Mouse (Mus musculus) right cerebral cortex, postnatal 36 days (tissue): ENCODE data around the gene Med22.
A peak's percentile ranks its signal among the peaks of the same experiment; 100 is the strongest.

Source experiments
- DNase-seq, 2 experiments: peaks; one replicate each; pipeline ENCODE4 v3.0.0; 2022; ENCODE audit warnings: low spot score in 2 of 2, mixed read lengths in 1 of 2

The Med22 gene

GRCm38 (mm10) chr2:26910124-26910993 lies at the start of gene Med22, which contains the start of gene Rpl7a:
TSS of gene Med22 (minus strand) at chr2:26910677.
TSS of gene Rpl7a (plus strand) at chr2:26910764.
- DNase-seq = peak; percentile 98 to 99

DNA sequence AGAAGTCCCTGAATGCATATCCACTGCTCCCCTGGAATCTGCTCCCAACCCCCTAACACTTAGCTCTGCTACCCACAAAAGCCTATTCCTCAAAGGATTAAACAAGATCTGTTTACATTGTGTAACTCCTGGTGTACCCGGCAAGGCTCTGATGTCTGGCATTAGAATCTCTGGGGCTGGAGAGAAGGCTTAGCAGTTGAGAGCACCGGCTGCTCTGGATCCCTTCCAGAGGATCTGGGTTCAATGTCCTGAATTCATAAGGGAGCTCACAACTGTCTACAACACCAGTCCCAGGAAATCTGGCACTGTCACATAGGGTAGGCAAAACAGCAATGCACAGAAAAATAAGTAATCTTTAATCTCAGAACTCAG lies 47.0 kb upstream of the Med22 start:
- no peak for DNase-seq

GRCm38 (mm10) chr2:26956811-26957487 lies 46.5 kb upstream of the Med22 start:
- no peak for DNase-seq

DNA sequence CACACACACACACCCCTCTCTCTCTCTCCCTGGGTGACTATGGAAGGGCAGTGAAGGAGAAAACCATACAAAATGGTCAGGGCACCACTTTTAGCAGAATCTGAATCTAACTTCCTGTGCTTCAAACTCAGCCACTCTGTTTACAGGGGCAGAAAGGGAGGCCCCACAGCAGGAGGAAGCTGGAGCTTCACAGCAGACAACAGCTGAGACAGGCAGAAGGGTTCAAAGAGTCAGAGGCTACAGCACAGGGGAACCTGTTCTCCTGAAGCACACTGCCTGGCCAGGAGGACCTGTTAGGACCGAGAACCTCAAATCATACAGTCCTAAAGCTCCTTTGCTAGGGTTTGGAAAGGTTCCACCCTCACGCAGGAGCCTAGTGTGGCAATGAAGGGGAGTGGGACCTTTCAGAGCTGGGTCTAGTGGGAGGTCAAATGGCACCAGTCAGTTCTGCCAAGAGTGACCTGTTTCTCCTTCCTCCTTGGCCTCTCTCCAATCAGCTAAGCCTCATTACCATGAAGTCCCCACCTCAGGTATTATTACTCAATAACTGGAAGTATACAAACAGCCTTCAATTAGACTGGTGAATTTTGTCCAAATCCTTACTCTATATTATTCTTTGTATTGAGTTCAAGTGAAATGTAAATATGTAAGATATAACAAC lies 44.4 kb upstream of the Med22 start:
- no peak for DNase-seq

- no peak for DNase-seq
Measured at GRCm38 (mm10) chr2:26952866-26953265, 42.4 kb upstream of the Med22 start.

GRCm38 (mm10) chr2:26952193-26952592 lies 41.7 kb upstream of the Med22 start:
- DNase-seq = no peak

GRCm38 (mm10) chr2:26951346-26951905 lies 40.9 kb upstream of the Med22 start:
- no peak for DNase-seq

DNA sequence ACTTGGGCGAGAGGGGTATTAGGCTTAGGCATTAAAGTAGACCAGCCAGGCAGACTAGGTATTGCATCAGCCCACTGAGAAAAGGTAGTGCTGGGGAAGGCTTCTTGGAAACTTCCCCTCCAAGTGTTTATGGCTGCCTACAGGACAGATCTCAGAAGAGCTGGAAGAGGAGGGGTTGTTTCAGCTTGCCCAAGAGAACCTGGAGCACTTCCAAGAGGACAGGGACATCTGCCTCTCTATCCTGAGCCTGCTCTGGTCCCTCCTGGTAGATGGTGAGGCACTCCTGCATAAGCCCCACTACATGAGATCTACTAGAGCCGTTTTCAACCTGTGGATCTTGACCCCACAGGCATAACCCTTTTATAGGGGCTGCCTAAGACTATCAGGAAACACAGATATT lies 39.9 kb upstream of the Med22 start:
- DNase-seq = no peak

DNA sequence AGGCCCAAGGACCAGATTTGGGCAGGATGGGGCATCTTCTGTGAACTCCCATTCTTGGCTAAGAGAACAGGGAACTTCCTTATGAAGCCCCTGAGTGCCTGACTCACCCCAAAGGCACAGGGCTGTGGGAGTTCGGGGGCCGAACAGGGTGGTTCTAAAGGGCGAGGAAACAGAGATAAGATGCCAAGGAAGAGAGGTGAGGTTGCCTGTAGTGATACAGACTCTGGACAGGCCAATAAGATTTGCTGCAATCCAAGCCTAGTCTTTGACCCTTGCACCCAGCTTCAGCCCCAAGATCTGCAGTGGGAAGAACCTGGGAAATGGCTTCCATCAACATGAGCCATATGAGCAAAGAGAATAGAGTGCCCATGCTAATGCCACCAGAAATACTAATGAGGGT lies 32.8 kb upstream of the Med22 start:
- DNase-seq = no peak

DNA sequence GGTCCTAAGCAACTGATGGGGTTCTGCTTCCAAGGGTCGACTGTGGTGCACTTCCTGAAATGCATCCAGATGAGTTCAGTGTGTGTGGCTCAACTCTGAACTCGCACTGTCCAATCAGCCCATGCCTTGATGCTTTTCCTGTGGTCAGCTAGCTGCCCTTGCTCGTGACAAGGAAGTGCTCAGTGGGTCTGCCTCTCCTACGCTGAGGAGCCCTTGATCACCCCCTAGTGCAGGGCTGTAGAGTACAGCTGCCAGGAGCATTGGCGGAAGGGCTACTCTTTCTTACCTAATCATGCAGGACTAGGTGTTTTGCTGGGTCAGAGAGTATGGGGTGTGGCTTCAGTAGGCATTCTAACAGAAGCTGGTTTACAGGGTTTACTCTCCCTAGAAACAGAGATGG lies 31.1 kb upstream of the Med22 start:
- no peak for DNase-seq

GRCm38 (mm10) chr2:26936425-26936824 lies 25.9 kb upstream of the Med22 start:
- no peak for DNase-seq

GRCm38 (mm10) chr2:26935286-26935685 lies 24.8 kb upstream of the Med22 start:
- DNase-seq = no peak

DNA sequence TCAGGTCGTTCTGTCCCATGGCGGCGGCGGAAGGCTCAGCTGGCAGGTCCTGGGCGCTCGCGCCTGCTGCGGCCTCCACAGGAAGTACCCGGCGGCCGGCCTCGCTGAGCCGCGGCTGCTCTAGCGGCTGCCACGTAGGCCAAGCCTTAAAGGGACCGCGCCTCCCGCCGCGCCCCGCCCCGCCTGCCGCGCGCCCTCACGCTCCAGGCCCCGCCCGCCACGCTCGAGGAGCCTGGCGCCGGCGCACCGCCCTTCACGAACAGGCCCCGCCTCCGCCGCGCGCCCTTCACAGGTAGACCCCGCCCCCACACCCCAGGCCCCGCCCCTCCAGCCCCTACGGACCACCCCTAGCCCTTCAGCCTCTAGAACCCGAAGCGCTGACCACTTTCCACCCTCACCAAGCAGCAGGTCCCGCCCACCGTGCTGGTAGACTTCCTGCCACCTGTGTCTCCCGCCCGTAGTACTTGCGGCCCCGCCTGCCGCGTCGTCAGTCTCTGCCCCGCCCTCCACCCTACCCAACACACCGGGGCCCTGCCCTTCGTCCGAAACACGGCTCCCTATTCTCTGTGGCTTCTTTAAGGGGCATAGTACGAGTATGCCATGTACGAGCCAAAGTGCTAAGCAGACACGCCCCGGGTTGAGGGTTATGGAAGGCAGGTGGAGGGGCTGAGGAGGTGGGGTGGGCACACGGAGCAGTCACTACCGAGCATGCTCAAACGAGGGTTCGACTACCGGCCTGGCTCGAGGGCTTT lies 23.0 kb upstream of the Med22 start, which contains the start of the genes Surf4 and Stkld1:
Gene Surf4, minus strand, starts transcription at position 625 of the 752 bp plus-strand sequence.
Gene Stkld1, plus strand, starts transcription at position 744 of the 752 bp plus-strand sequence.
- peak; percentile 88 to 92 for DNase-seq

GRCm38 (mm10) chr2:26932473-26933303 lies 22.2 kb upstream of the Med22 start:
- DNase-seq = no peak

DNA sequence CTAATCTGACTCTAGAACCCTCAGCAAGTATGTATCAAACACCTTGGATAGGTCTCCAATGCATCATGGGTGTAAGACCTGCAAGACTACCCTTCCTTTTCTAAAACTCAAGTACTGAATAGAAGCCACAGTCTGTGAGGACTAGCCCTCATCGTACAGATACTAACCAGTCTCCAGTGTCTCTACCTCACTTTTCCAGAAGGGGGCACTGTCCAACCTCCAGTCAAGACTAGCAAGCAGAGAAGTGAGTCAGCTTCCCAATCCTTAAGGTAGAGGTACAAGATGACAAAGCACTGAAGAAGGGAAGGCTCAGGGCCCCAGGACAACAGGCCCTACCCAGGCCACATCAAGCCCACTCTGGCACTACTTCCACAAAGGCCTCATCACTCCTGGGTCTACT lies 19.9 kb upstream of the Med22 start:
- peak in 1 of 2 experiments; percentile 58 for DNase-seq

DNA sequence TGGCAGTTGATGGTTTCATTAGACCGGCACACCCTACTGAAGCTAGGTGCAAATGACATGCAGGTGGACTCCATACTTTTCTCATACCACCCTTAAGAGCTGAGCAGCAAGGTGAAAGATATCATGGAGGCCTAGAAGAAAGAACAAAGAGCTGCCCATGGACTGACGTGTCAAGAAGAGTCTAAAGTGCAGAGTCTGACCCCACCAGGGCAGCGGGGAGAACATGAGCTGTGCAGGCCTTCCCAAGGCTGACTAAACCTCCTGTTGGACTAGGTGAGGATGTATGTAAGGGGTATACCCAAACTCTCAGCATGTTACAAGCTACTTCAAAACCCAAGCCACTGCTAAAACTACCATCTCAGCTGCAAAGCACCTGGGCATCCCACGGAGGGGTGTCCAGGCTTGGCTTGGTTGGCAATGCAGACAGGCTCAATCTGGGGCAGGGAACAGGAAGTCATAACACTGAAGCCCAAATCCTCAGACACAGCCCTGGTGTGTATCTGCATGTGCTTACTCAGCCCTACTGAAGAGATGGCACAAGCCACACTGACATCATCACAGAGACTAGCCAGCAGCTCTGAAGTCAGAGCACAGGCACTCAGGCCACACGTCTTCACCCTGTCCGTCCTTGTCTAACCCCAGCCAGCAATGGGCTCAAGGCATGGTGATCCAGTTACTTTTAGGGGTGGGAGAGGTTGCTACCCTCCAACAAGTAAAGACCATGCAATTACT lies 17.4 kb upstream of the Med22 start:
- no peak for DNase-seq

- no peak for DNase-seq
Measured at GRCm38 (mm10) chr2:26921784-26922183, 11.3 kb upstream of the Med22 start.

GRCm38 (mm10) chr2:26920190-26920855 lies 9.8 kb upstream of the Med22 start:
- no peak for DNase-seq

DNA sequence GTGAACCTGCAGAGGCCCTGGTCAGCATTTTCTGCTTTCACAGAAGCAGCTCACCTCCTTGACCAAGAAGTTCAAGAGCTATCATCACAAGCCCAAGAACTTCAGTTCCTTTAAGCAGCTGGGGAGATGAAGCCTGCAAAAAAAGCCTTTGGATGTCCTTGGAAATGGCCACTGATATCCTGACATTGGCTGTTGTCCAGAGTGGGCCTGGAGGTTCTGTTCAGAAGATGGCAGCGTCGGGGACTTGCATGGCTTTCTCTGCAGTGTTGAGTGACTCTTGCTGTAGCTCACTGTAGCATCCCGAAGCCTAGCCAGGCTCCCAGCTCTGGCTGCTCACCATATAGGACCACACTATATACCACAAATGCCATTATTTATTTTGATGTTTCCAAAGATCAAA lies 9.2 kb upstream of the Med22 start:
- DNase-seq = no peak
